29 mouse cellular contexts compared by ENCODE assay signal in the genomic region with DNA sequence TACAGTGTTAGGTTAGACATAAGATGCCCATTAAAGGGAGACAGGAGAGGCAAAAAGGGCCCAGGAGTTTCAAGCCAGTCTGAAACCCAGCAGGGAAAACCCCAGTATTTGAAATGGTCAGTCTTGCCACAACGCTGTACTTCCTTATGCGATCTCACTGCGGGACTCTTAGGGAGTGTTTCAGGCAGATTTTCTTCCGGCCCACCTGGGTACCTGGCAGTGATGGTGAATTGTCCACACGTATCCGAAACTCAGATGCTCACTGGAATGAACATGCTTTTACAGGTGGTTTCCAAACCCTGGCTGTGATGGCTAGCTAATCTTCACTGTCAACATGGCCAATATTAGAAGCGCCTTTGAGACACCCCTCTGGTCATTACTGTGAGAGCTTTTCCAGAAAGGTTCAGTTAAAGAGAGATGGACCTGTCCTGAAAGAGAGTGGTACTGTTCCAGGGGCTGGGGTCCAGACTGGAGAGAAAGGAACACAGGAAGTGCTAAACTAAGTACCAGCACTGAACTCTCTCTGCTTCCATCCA. TPM values are rescaled to one million over a fixed set of nuclear protein-coding genes. Genes with fewer than 3 reads are reported as not detected.
DNase-seq lines count a peak whose midpoint lies in the region; ATAC-seq and TF ChIP-seq lines count a peak whose summit lies in the region.
"Had no signal": no experiment of that assay in that cellular context is flagged by ENCODE, and none has a peak within 500 bp of the region (broad histone marks: within the 10 kb centered on the region; RNA-seq: fewer than 3 reads in every experiment).

No protein-coding gene starts in this region.

- H3K4me3 ChIP-seq in CH12.LX (replicated peaks in 1 of 3; ENCODE audit: low read depth in 2 of 3, low read length in 2 of 3, poor library complexity in 1 of 3) = peak overlapping the region; percentile 41 to 47 (median 44)
- no peak overlapping the region for H3K4me3 ChIP-seq in intestine, embryonic 16.5 days (ENCODE audit: low read length)
- H3K4me3 ChIP-seq: forebrain, embryonic 10.5 days; forebrain, embryonic 13.5 days; heart, embryonic 12.5 days; heart, embryonic 15.5 days had no signal

- peak overlapping the region; percentile 82 for H3K27ac ChIP-seq in CH12.LX (ENCODE audit: insufficient read depth, low read depth)
- H3K27ac ChIP-seq in intestine, embryonic 16.5 days (ENCODE audit: low read length) = no peak overlapping the region
- H3K27ac ChIP-seq: forebrain, embryonic 10.5 days; forebrain, embryonic 13.5 days; heart, embryonic 15.5 days; hindbrain, embryonic 14.5 days; hindbrain, postnatal 0 days had no signal

- no peak for ATAC-seq in intestine, embryonic 16.5 days
- ATAC-seq: activated CD4-positive, CD25-positive, alpha-beta regulatory T cell, adult 4 months; forebrain, embryonic 13.5 days; forebrain, embryonic 16.5 days; hindbrain, postnatal 0 days; inflammation-experienced regulatory T-cells, adult 6 months had no signal

- dilution Hi-C loops in CH12.LX (cut with MboI; ENCODE audit: extremely low pct_ligation_motif_present, extremely low pct_unique_long_range_greater_than_20kb, low sequenced_read_pairs) = no loop called here

- TF ChIP-seq RAD21 in CH12.LX (IDR thresholded peaks at IDR 0.05; ENCODE audit: low read depth, low read length) = no peak

- peak; percentile 40 for TF ChIP-seq POLR2A in CH12.LX (IDR thresholded peaks at IDR 0.05; ENCODE audit: low read depth, low read length)

- H3K36me3 ChIP-seq in CH12.LX (replicated peaks in 1 of 2; ENCODE audit: control insufficient read depth in 1 of 2, insufficient read depth in 1 of 2, low read length in 1 of 2) = peaks cover 1 to 18% of the 10 kb centered on the region in 2 experiments
- no peaks in the 10 kb centered on the region for H3K36me3 ChIP-seq in intestine, embryonic 16.5 days (ENCODE audit: control insufficient read depth, insufficient read depth, low read length)
- H3K36me3 ChIP-seq: heart, embryonic 12.5 days; heart, embryonic 15.5 days had no signal

- in situ Hi-C loops in CH12.LX (cut with MboI; ENCODE audit: low pct_ligation_motif_present, low pct_unique_long_range_greater_than_20kb, low sequenced_read_pairs) = no loop called here

- H3K4me2 ChIP-seq in CH12.LX (ENCODE audit: insufficient read depth, low read depth, poor library complexity, severe bottlenecking) = peak overlapping the region; percentile 97
- no peak overlapping the region for H3K4me2 ChIP-seq in intestine, embryonic 16.5 days (ENCODE audit: low read depth, low read length)
- H3K4me2 ChIP-seq: forebrain, embryonic 13.5 days; heart, embryonic 12.5 days; heart, embryonic 15.5 days; hindbrain, embryonic 14.5 days had no signal

- peak; percentile 32 for DNase-seq in retina, postnatal 1 day
- DNase-seq in retina, embryonic 14.5 days (ENCODE audit: low spot score) = no peak
- peak; percentile 57 for DNase-seq in CH12.LX (ENCODE audit: extremely low read depth)
- peak; percentile 27 for DNase-seq in ES-CJ7 (ENCODE audit: low read depth, low spot score)
- no peak for DNase-seq in right cerebral cortex, postnatal 25 days
- DNase-seq: adrenal gland, adult 8-10 months; adrenal gland, postnatal 25 days; cerebellum, adult 11-12 months; cerebellum, adult 8-10 months; cerebellum, postnatal 10 days; cerebellum, postnatal 36 days; embryo, embryonic 11 days; gastrocnemius, postnatal 10 days; gastrocnemius, postnatal 36 days; heart, adult 18-20 months; heart, postnatal 14 days; heart, postnatal 4 days had no signal

- peaks cover 9 to 51% of the 10 kb centered on the region in 2 experiments for H3K4me1 ChIP-seq in CH12.LX (ENCODE audit: control insufficient read depth in 1 of 2, insufficient read depth in 2 of 2)
- H3K4me1 ChIP-seq in intestine, embryonic 16.5 days (ENCODE audit: control insufficient read depth, insufficient read depth, low read length) = no peaks in the 10 kb centered on the region

- peak; percentile 76 for TF ChIP-seq EP300 in CH12.LX (IDR thresholded peaks at IDR 0.05; ENCODE audit: low read length)

- WGBS in intestine, embryonic 16.5 days = 40% methylated on average over 7 of the region's 7 CpGs

- peak overlapping the region; percentile 61 for H3K9ac ChIP-seq in CH12.LX (ENCODE audit: insufficient read depth, low read depth)
- H3K9ac ChIP-seq in intestine, embryonic 16.5 days (ENCODE audit: low read depth, low read length) = no peak overlapping the region
- H3K9ac ChIP-seq: forebrain, embryonic 13.5 days; heart, embryonic 12.5 days; heart, embryonic 15.5 days; hindbrain, embryonic 14.5 days had no signal

- peaks cover 12% of the 10 kb centered on the region for H3K79me2 ChIP-seq in CH12.LX (replicated peaks; ENCODE audit: control insufficient read depth, extremely low read depth, insufficient read depth, poor library complexity, severe bottlenecking)

- no peaks in the 10 kb centered on the region for H3K27me3 ChIP-seq in CH12.LX (replicated peaks)
- H3K27me3 ChIP-seq in intestine, embryonic 16.5 days (replicated peaks; ENCODE audit: control insufficient read depth, insufficient read depth, low read length) = no peaks in the 10 kb centered on the region
- H3K27me3 ChIP-seq: heart, embryonic 12.5 days; heart, embryonic 15.5 days had no signal

- H3K9me3 ChIP-seq in CH12.LX (replicated peaks; ENCODE audit: low read length) = peaks cover 4% of the 10 kb centered on the region
- no peaks in the 10 kb centered on the region for H3K9me3 ChIP-seq in intestine, embryonic 16.5 days (ENCODE audit: control insufficient read depth, low read length)
- H3K9me3 ChIP-seq: forebrain, embryonic 10.5 days; forebrain, embryonic 13.5 days; heart, embryonic 12.5 days; heart, embryonic 15.5 days had no signal

- TF ChIP-seq CTCF in CH12.LX (conservative IDR thresholded peaks at IDR 0.05 in 1 of 2, IDR thresholded peaks at IDR 0.05 in 1 of 2; ENCODE audit: low read depth in 2 of 2, low read length in 2 of 2) = no peak

TF ChIP-seq in CH12.LX, 34 proteins besides CTCF, POLR2A, EP300 and RAD21 (continues in another document):
- TF ChIP-seq ELF1 (IDR thresholded peaks at IDR 0.05; ENCODE audit: low read depth, low read length) (peak; percentile 79), MAX (IDR thresholded peaks at IDR 0.05; ENCODE audit: low read length) (no peak), BHLHE40 (IDR thresholded peaks at IDR 0.05; ENCODE audit: low read depth, low read length) (peak; percentile 31; the same call in 1 of the 2 replicates), TCF12 (IDR thresholded peaks at IDR 0.05; ENCODE audit: low read depth, low read length) (peak; percentile 82), ETS1 (conservative IDR thresholded peaks at IDR 0.05; ENCODE audit: low read depth, low read length) (0 out of 2 replicates have a peak, but pooled peaks have one; percentile 10), CHD1 (IDR thresholded peaks at IDR 0.05; ENCODE audit: low read depth, low read length) (peak; percentile 45; the same call in 1 of the 2 replicates), MAFK (IDR thresholded peaks at IDR 0.05; ENCODE audit: insufficient replicate concordance, low read length) (no peak), PAX5 (IDR thresholded peaks at IDR 0.05; ENCODE audit: low read length) (no peak), SMC3 (IDR thresholded peaks at IDR 0.05; ENCODE audit: low read depth, low read length) (no peak), MAZ (IDR thresholded peaks at IDR 0.05; ENCODE audit: low read depth, low read length) (no peak), CHD2 (IDR thresholded peaks at IDR 0.05; ENCODE audit: low read length) (peak; percentile 29; the same call in 1 of the 2 replicates), RCOR1 (conservative IDR thresholded peaks at IDR 0.05; ENCODE audit: low read depth, low read length) (0 out of 2 replicates have a peak, but pooled peaks have one; percentile 49), HCFC1 (IDR thresholded peaks at IDR 0.05; ENCODE audit: low read depth, low read length) (0 out of 2 replicates have a peak, but pooled peaks have one; percentile 23), NRF1 (IDR thresholded peaks at IDR 0.05; ENCODE audit: low read depth, low read length) (no peak), USF2 (conservative IDR thresholded peaks at IDR 0.05; ENCODE audit: low read depth, low read length) (no peak), SIN3A (IDR thresholded peaks at IDR 0.05; ENCODE audit: low read length) (peak; percentile 84), ZC3H11A (IDR thresholded peaks at IDR 0.05; ENCODE audit: low read depth, low read length) (no peak), NELFE (IDR thresholded peaks at IDR 0.05; ENCODE audit: low read depth, low read length) (0 out of 2 replicates have a peak, but pooled peaks have one; percentile 45), JUND (conservative IDR thresholded peaks at IDR 0.05; ENCODE audit: low read depth, low read length) (no peak), USF1 (IDR thresholded peaks at IDR 0.05; ENCODE audit: low read depth, low read length) (no peak), MXI1 (IDR thresholded peaks at IDR 0.05; ENCODE audit: low read depth, low read length) (peak; percentile 69), ZMIZ1 (IDR thresholded peaks at IDR 0.05; ENCODE audit: low read depth, low read length) (no peak), JUN (IDR thresholded peaks at IDR 0.05; ENCODE audit: insufficient read depth, low read depth, low read length) (no peak), KAT2A (IDR thresholded peaks at IDR 0.05; ENCODE audit: insufficient replicate concordance, low read length) (no peak), IRF4 (IDR thresholded peaks at IDR 0.05; ENCODE audit: low read depth, low read length) (peak; percentile 70), E2F4 (IDR thresholded peaks at IDR 0.05; ENCODE audit: insufficient replicate concordance, low read depth, low read length) (no peak), POLR2AphosphoS2 (IDR thresholded peaks at IDR 0.05; ENCODE audit: low read depth, low read length) (no peak), UBTF (IDR thresholded peaks at IDR 0.05; ENCODE audit: low read depth, low read length) (no peak), TBP (conservative IDR thresholded peaks at IDR 0.05; ENCODE audit: low read depth, low read length) (0 out of 2 replicates have a peak, but pooled peaks have one; percentile 27), ZKSCAN1 (IDR thresholded peaks at IDR 0.05; ENCODE audit: borderline replicate concordance, low read depth, low read length) (no peak)

RNA-seq across cellular contexts. Expression of gene Mipep, which starts 2.2 kb away (rescaled TPM):
- total RNA-seq in CH12.LX (2012; rRNA removed) = 33.1 and 36.0 TPM in 2 replicates
- total RNA-seq in CH12.LX (2014; rRNA removed) = 37.2 and 41.7 TPM in 2 replicates
- polyA plus RNA-seq in CH12.LX (2012; ENCODE audit: insufficient read length, low read depth) = 35.1 and 36.6 TPM in 2 replicates
- 20.0 and 21.2 TPM in 2 replicates for polyA plus RNA-seq in intestine, embryonic 16.5 days (2015; fragmentation: Nextera tagmentation; extraction: Ambion mirVana)

RNA-seq across cellular contexts. Expression of gene C1qtnf9, which starts 14.3 kb away (rescaled TPM):
- total RNA-seq in CH12.LX (2012; rRNA removed) (0.08 TPM in 1 of 2 replicates, not detected in the other), CH12.LX (2014; rRNA removed) (not detected in 2 replicates)
- polyA plus RNA-seq in CH12.LX (2012; ENCODE audit: insufficient read length, low read depth) = 0.20 and 0.26 TPM in 2 replicates
- polyA plus RNA-seq in intestine, embryonic 16.5 days (2015; fragmentation: Nextera tagmentation; extraction: Ambion mirVana) = 1.7 TPM in 2 replicates
- total RNA-seq: hindbrain, postnatal 0 days had no signal
- polyA plus RNA-seq: activated CD4-positive, CD25-positive, alpha-beta regulatory T cell, adult 4 months; embryonic facial prominence, embryonic 11.5 days; forebrain, embryonic 16.5 days; hindbrain, embryonic 11.5 days; hindbrain, embryonic 14.5 days had no signal

Comparison
In these comparisons a context has a peak if more than half of its experiments do, and no peak if none do; other contexts are left out.
1. DNase-seq: peak in retina, postnatal 1 day (single experiment), CH12.LX (single experiment) and ES-CJ7 (single experiment); none in retina, embryonic 14.5 days (single experiment) and right cerebral cortex, postnatal 25 days (single experiment).